Mouse (Mus musculus): Measurements from ENCODE around the gene Nfe2.

The Nfe2 gene

DNA sequence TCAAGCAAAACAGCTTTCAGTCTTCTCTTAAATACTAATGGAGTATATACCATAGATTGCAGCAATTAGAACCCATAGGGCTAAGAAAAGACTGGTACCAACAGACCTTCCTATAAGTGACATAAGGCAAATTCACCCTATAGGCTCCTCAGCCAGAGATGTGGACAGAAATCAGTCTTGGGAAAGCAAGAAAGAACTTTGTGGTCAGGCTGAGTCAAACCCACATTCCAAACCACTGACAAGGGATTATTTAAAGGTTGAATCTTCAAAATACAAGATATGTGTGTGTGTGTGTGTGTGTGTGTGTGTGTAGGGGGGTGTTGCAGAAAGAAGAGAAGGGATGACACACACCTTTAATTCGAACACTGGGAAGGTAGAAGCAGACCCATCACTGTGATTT, 36.8 kb downstream of the Nfe2 start:
- no peak for DNase-seq (ENCODE audit: low read depth in 2 of 2, low spot score in 2 of 2)

GRCm38 (mm10) chr15:103220785-103221184, 37.4 kb downstream of the Nfe2 start:
- DNase-seq (ENCODE audit: low read depth in 2 of 2, low spot score in 2 of 2): no peak

- DNase-seq (ENCODE audit: low read depth in 2 of 2, low spot score in 2 of 2): no peak
These were observed 42.2 kb downstream of the Nfe2 start for GRCm38 (mm10) chr15:103216052-103216451.

GRCm38 (mm10) chr15:103214971-103215907, 43.0 kb downstream of the Nfe2 start:
- DNase-seq (ENCODE audit: low read depth in 2 of 2, low spot score in 2 of 2): peak; percentile 71 to 75

GRCm38 (mm10) chr15:103214149-103214548, 44.1 kb downstream of the Nfe2 start:
- no peak for DNase-seq (ENCODE audit: low read depth in 2 of 2, low spot score in 2 of 2)

- no peak for DNase-seq (ENCODE audit: low read depth in 2 of 2, low spot score in 2 of 2)
These were observed 53.0 kb downstream of the Nfe2 start for GRCm38 (mm10) chr15:103205156-103205555.

DNA sequence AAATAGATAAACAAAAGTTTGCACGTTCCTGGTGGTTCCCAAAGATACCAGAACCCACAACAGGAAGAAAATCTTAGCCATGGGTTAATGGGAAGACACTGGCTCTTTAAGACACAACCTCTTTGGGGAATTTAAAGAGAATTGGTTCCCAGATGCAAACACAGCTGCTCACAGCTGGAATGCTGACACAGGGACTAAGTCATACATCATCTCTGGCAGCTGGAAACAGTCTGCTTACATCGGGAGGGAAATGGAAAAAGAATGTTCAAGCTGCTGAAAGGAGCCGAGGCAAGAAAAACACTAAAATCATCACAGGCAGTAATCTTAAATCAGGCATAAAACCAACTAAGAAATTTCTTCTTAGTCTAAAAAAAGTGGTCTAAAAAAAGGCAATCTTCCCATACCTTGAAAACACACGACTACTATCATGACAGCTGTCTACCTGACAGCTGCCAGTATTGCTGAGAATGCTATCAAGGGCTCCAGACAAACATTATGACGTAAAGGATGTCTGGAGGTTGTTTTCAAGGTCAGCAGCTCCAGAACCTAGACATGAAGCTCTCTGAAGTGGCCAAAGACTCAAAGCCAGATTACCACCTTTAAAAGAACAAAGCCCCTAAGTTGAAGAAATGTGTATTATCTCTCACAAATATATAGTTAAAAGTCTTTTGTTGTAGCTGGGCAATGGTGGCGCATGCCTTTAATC, 56.0 kb downstream of the Nfe2 start:
- DNase-seq (ENCODE audit: low read depth in 2 of 2, low spot score in 2 of 2): no peak

All from CD8-positive naive resting alpha-beta T cell, adult 2 months (primary cell).